Mouse (Mus musculus) lung, embryonic 16.5 days (tissue): ENCODE results near the gene Usf1. TPM values are rescaled to one million over a fixed set of nuclear protein-coding genes. Genes with fewer than 3 reads are reported as not detected.

Source experiments
- polyA plus RNA-seq: library from polyadenylated mRNA; unstranded; fragments of >200 nt; fragmentation: Nextera tagmentation; extraction: Ambion mirVana; gene quantifications from 2 replicates; pipeline ENCODE4 v1.2.1, GENCODE M21; 2015

Usf1 gene
- polyA plus RNA-seq, 1 experiment from 2014 or later: 81.7 TPM

Other genes starting within 250 kb of the Usf1 start
- gene Pcp4l1, start 215.0 kb upstream of the Usf1 start, polyA plus RNA-seq: 6.6 and 7.2 TPM in 2 replicates
- gene Nr1i3, start 197.3 kb upstream of the Usf1 start, polyA plus RNA-seq: 0.19 and 0.23 TPM in 2 replicates
- gene Tomm40l, start 188.8 kb upstream of the Usf1 start, polyA plus RNA-seq: 32.0 and 33.3 TPM in 2 replicates
- 13.3 and 111 TPM in 2 replicates for gene Apoa2, start 186.3 kb upstream of the Usf1 start, polyA plus RNA-seq
- gene Fcer1g, start 176.9 kb upstream of the Usf1 start, polyA plus RNA-seq: 52.8 and 59.4 TPM in 2 replicates
- gene Adamts4, start 160.9 kb upstream of the Usf1 start, polyA plus RNA-seq: 8.4 and 9.2 TPM in 2 replicates
- 227 and 230 TPM in 2 replicates for gene Ndufs2, start 159.9 kb upstream of the Usf1 start, polyA plus RNA-seq
- 92.6 and 98.6 TPM in 2 replicates for gene B4galt3, start 141.0 kb upstream of the Usf1 start, polyA plus RNA-seq
- gene Ppox, start 130.1 kb upstream of the Usf1 start, polyA plus RNA-seq: 53.9 and 56.8 TPM in 2 replicates
- gene Usp21, start 123.3 kb upstream of the Usf1 start, polyA plus RNA-seq: 69.8 and 76.0 TPM in 2 replicates
- gene Ufc1, start 116.3 kb upstream of the Usf1 start, polyA plus RNA-seq: 109 and 111 TPM in 2 replicates
- 52.0 and 52.1 TPM in 2 replicates for gene Dedd, start 82.2 kb upstream of the Usf1 start, polyA plus RNA-seq
- 43.5 and 44.9 TPM in 2 replicates for gene Nit1, start 65.7 kb upstream of the Usf1 start, polyA plus RNA-seq
- 86.4 and 99.8 TPM in 2 replicates for gene Pfdn2, start 65.6 kb upstream of the Usf1 start, polyA plus RNA-seq
- gene Klhdc9, start 50.5 kb upstream of the Usf1 start, polyA plus RNA-seq: 3.8 and 4.4 TPM in 2 replicates
- gene Nectin4, start 41.2 kb upstream of the Usf1 start, polyA plus RNA-seq: 7.4 and 9.4 TPM in 2 replicates
- 2.6 and 3.2 TPM in 2 replicates for gene Arhgap30, start 22.4 kb upstream of the Usf1 start, polyA plus RNA-seq
- 5.9 and 8.4 TPM in 2 replicates for gene Tstd1, start 7.6 kb downstream of the Usf1 start, polyA plus RNA-seq
- gene F11r, start 26.2 kb downstream of the Usf1 start, polyA plus RNA-seq: 134 and 145 TPM in 2 replicates
- 11.8 and 13.6 TPM in 2 replicates for gene Alyref2, start 92.2 kb downstream of the Usf1 start, polyA plus RNA-seq
- not detected in 2 replicates for gene Itln1, start 124.0 kb downstream of the Usf1 start, polyA plus RNA-seq
- gene Cd244a, start 147.9 kb downstream of the Usf1 start, polyA plus RNA-seq: 0.85 and 1.0 TPM in 2 replicates
- gene Ly9, start 196.1 kb downstream of the Usf1 start, polyA plus RNA-seq: 0.49 and 0.85 TPM in 2 replicates
- gene Slamf7, start 241.7 kb downstream of the Usf1 start, polyA plus RNA-seq: 0.28 and 0.63 TPM in 2 replicates